In genomic region chr15:84719791-84720190, GRCm38 (mm10) we compare ENCODE assay signal across 8 mouse cellular contexts. TPM values are rescaled to one million over a fixed set of nuclear protein-coding genes. Genes with fewer than 3 reads are reported as not detected.
DNase-seq lines count a peak whose midpoint lies in the region; ATAC-seq and TF ChIP-seq lines count a peak whose summit lies in the region.

Gene Arhgap8 (plus strand): TSS chr15:84720052.

- peak; percentile 73 for ATAC-seq in heart, embryonic 12.5 days (ENCODE audit: insufficient number of reproducible peaks, low FRiP score)
- ATAC-seq in kidney, embryonic 15.5 days (replicated peaks; ENCODE audit: low FRiP score) = peak; percentile 78

- peak within 1 kb of the TSS; percentile 86 for H3K4me2 ChIP-seq in heart, embryonic 12.5 days
- H3K4me2 ChIP-seq in kidney, embryonic 15.5 days = peak within 1 kb of the TSS; percentile 87

- no peaks in the 10 kb centered on the region for H3K4me1 ChIP-seq in thymus, adult 2 months (replicated peaks; ENCODE audit: control insufficient read depth, insufficient read depth, low read length)
- peaks cover 23% of the 10 kb centered on the region for H3K4me1 ChIP-seq in heart, embryonic 12.5 days (replicated peaks)
- peaks cover 35% of the 10 kb centered on the region for H3K4me1 ChIP-seq in kidney, embryonic 15.5 days

- no peak for TF ChIP-seq POLR2A in thymus, adult 2 months (IDR thresholded peaks at IDR 0.05; ENCODE audit: control insufficient read depth, extremely low read depth, insufficient read depth, low read length, poor library complexity)

- H3K36me3 ChIP-seq in thymus, adult 2 months (ENCODE audit: control insufficient read depth, insufficient read depth, low read length) = no peaks in the 10 kb centered on the region
- no peaks in the 10 kb centered on the region for H3K36me3 ChIP-seq in heart, embryonic 12.5 days
- H3K36me3 ChIP-seq in kidney, embryonic 15.5 days = no peaks in the 10 kb centered on the region

- peak within 1 kb of the TSS; percentile 61 for H3K9ac ChIP-seq in heart, embryonic 12.5 days
- peak within 1 kb of the TSS; percentile 37; the same call in 1 of the 2 replicates for H3K9ac ChIP-seq in kidney, embryonic 15.5 days

- WGBS in thymus, adult 2 months = 5% methylated on average over 24 of the region's 24 CpGs
- 2% methylated on average over 24 of the region's 24 CpGs for WGBS in heart, embryonic 12.5 days
- 2% methylated on average over 24 of the region's 24 CpGs for WGBS in kidney, embryonic 15.5 days

- no peak for TF ChIP-seq CTCF in thymus, adult 2 months (IDR thresholded peaks at IDR 0.05; ENCODE audit: borderline replicate concordance, control insufficient read depth, extremely low read depth, insufficient read depth, low read length, poor library complexity)

- H3K9me3 ChIP-seq in heart, embryonic 12.5 days (replicated peaks) = no peaks in the 10 kb centered on the region
- no peaks in the 10 kb centered on the region for H3K9me3 ChIP-seq in kidney, embryonic 15.5 days (replicated peaks)

- DNase-seq in thymus, adult 2 months = no peak
- no peak for DNase-seq in thymus, postnatal 10 days (ENCODE audit: low spot score in 2 of 2)
- peak; percentile 72 for DNase-seq in lung, postnatal 14 days
- peak; percentile 16 for DNase-seq in thymus, postnatal 14 days
- no peak for DNase-seq in cerebellum, adult 9-11 months
- DNase-seq in left cerebral cortex, postnatal 10 days (ENCODE audit: extremely low spot score in 1 of 2, low spot score in 2 of 2) = no peak

- H3K4me3 ChIP-seq in thymus, adult 2 months (ENCODE audit: control insufficient read depth, insufficient read depth, low read length) = peak within 1 kb of the TSS; percentile 15
- peak within 1 kb of the TSS; percentile 51 for H3K4me3 ChIP-seq in heart, embryonic 12.5 days
- peak within 1 kb of the TSS; percentile 47 for H3K4me3 ChIP-seq in kidney, embryonic 15.5 days (replicated peaks)

- H3K27ac ChIP-seq in thymus, adult 2 months (ENCODE audit: control insufficient read depth, insufficient read depth, low read length) = 0 out of 2 replicates have a peak within 1 kb of the TSS, but pooled peaks have one; percentile 11
- H3K27ac ChIP-seq in heart, embryonic 12.5 days (ENCODE audit: poor library complexity, severe bottlenecking) = no peak within 1 kb of the TSS
- H3K27ac ChIP-seq in kidney, embryonic 15.5 days = peak within 1 kb of the TSS; percentile 51

- intact Hi-C loops in left cerebral cortex, postnatal 10 days (cut with DNase I) = no loop called here

- peaks cover 4% of the 10 kb centered on the region; the same call in 1 of the 2 replicates for H3K27me3 ChIP-seq in thymus, adult 2 months (ENCODE audit: control insufficient read depth, insufficient read depth, low read length)
- H3K27me3 ChIP-seq in heart, embryonic 12.5 days (replicated peaks) = peaks cover 11% of the 10 kb centered on the region; the same call in 1 of the 2 replicates
- H3K27me3 ChIP-seq in kidney, embryonic 15.5 days = peaks cover 4% of the 10 kb centered on the region

RNA-seq across cellular contexts. Expression of gene Arhgap8, which starts in this region (rescaled TPM):
- 11.8 and 16.0 TPM in 2 replicates for polyA plus RNA-seq in thymus, adult 2 months (2012; rRNA removed)
- polyA plus RNA-seq in heart, embryonic 12.5 days (2016; fragmentation: Nextera tagmentation; extraction: Ambion mirVana) = 3.4 and 4.0 TPM in 2 replicates
- polyA plus RNA-seq in kidney, embryonic 15.5 days (2015; fragmentation: Nextera tagmentation; extraction: Ambion mirVana) = 7.9 and 10.3 TPM in 2 replicates
- total RNA-seq in left cerebral cortex, postnatal 10 days (2021) = under 1 TPM; 0.30 to 0.60 TPM

Comparison
In these comparisons a context has a peak if more than half of its experiments do, and no peak if none do; other contexts are left out.
1. DNase-seq: peak in lung, postnatal 14 days (single experiment) and thymus, postnatal 14 days (single experiment); none in thymus, adult 2 months (single experiment), thymus, postnatal 10 days (0 of 2), cerebellum, adult 9-11 months (single experiment) and left cerebral cortex, postnatal 10 days (0 of 2).
2. Peak in every context shown above with its lines, with median percentiles within 50 percentile points of each other: H3K4me3 ChIP-seq.